Mouse (Mus musculus) thymus, adult 2 months (tissue): ENCODE measurements at regions not wholly inside any gene's neighbourhood (a gene's known extent, or its start where the extent isn't known, plus 50 kb on each side); places are given as distances from the start of the nearest gene placed in this dataset.

Experiments
- CTCF ChIP-seq: fragments of 200-500 bp; IDR thresholded peaks from 2 replicates; pipeline ENCODE4 v1.5.1; 2012; ENCODE audit warnings: mild to moderate bottlenecking, control low read depth, low read length, moderate library complexity, borderline replicate concordance; ENCODE audit not compliant: control insufficient read depth, poor library complexity, insufficient read depth; ENCODE audit errors: extremely low read depth
- POLR2A ChIP-seq: fragments of 200-500 bp; IDR thresholded peaks from 2 replicates; pipeline ENCODE4 v1.6.1; 2012; ENCODE audit warnings: mild to moderate bottlenecking, low read length, control low read depth, moderate library complexity; ENCODE audit not compliant: control insufficient read depth, poor library complexity, insufficient read depth; ENCODE audit errors: extremely low read depth

DNA sequence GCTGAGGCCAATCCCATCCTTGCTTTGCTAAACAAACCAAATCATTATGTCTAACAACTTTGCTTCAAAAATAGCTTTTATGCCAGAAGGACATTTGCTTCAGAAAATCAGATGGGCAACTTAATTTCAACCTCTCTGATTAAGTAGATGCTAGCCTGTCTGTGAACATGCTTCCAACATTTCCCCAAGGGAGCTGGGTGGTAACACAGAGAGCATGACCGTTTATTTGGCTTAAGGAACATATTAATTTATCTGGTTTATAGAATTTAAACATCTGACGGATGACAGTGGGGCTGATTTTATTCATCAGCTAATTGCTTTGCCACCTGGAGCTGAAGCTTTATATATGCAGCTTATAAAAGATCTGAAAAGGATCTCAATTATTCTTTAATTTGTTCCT, 245.1 kb upstream of the Spred2 start:
- no peak for TF ChIP-seq POLR2A
- no peak for TF ChIP-seq CTCF
